Mouse (Mus musculus) embryonic fibroblast, embryonic 13.5 days (primary cell): Measurements from ENCODE around the gene Tmem127.

Source experiments
- CTCF ChIP-seq: IDR thresholded peaks from 2 replicates; pipeline ENCODE4 v1.5.1; 2011; ENCODE audit warnings: mild to moderate bottlenecking, control low read depth, low read length, moderate library complexity, borderline replicate concordance; ENCODE audit not compliant: insufficient read depth
- POLR2A ChIP-seq: IDR thresholded peaks from 2 replicates; pipeline ENCODE4 v1.6.1; 2011; ENCODE audit warnings: low read depth, mild to moderate bottlenecking, control low read depth, low read length, moderate library complexity

- TF ChIP-seq CTCF: no peak
- TF ChIP-seq POLR2A: no peak
These were observed 22.4 kb upstream of the Tmem127 start for GRCm38 (mm10) chr2:127225261-127225660.
